Mouse (Mus musculus): ENCODE data around the gene 4933415F23Rik. TPM values are rescaled to one million over a fixed set of nuclear protein-coding genes. Genes with fewer than 3 reads are reported as not detected.
"Not testable (repeated sequence)": the region's sequence is repeated elsewhere in the genome, so short reads cannot be mapped to it uniquely, and the experiment has no call there.

4933415F23Rik gene
- not detected in 2 replicates for total RNA-seq (2015; ENCODE audit: low replicate concordance)
- total RNA-seq (2017; ENCODE audit: low replicate concordance), result not detected in 2 replicates

DNA sequence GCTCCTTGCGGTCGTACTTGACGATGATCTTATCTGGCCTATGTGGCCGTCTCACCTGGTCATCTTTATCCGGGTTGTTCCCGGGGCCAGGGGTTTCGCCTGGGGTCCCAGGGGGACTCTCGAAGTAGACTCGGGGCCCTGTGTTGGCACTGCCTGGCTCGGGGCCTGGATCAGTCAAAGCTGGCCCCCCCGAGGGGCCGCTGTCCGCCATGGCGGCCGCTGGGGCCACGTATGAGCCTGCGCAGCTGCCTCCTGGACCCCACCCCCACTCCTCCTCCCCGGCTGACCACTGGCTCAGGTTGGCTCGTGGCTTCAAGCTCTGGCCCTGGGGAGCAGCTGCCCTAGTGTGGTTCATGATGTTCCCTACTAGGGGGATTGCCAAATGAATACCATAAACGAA, at the start of gene 4933415F23Rik:
TSS of gene 4933415F23Rik (minus strand) at position 233 of the 400 bp plus-strand sequence.
- no peak for ATAC-seq (replicated peaks; ENCODE audit: low FRiP score, poor library complexity, severe bottlenecking)

DNA sequence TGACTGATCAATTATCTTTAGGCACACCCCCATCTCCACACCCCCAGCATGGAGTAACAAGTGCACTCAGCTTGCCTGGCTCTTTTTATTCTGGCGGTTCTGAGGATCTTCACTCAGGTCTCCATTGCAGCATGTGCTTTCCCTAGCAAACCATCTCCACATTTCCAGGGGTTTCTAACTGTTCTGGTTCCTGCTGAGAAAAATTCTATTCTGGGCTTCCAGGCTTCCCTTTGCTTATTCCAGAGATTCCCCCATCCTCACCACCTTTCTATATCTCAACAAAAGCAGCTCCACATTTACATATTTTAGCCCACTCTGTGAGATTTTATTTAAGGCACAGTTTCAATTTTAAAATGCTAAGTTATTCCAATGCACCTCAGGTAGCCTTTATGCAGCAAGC, 49.7 kb upstream of the 4933415F23Rik start:
- ATAC-seq (replicated peaks; ENCODE audit: low FRiP score, poor library complexity, severe bottlenecking), result no peak

DNA sequence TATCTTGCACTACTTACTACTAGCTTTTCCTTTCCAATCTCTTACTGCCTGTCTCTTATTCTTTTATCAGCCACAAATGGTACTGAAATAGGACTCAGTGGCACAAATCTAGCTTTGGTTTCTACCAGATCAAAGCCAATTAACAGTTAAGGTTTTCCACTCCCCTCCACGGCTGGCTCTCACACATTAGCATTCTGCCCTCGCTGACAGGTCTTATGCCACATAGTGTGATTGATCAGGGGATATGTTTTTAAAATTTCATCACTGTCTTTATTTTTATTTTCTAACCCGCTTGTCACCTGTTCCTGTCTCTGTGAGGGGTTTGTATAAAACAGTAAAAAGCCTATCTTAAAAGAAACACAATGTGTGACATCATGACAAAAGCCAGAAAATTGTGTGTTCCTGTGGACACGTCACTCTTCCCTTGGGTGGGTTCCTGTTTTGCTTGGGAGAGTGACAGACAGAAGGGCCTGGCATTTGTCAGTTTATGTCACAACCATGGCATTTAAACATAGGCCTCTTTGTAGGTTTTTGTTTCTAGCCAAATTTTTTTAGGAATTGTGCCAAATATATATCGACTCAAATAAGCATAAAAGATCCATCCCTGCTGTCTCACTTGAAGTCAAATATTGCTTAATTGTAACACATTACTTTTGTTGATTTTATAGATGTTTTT, 44.3 kb upstream of the 4933415F23Rik start:
- no peak for ATAC-seq (replicated peaks; ENCODE audit: low FRiP score, poor library complexity, severe bottlenecking)

GRCm38 (mm10) chr1:23141121-23141811, 39.2 kb upstream of the 4933415F23Rik start:
- ATAC-seq (replicated peaks; ENCODE audit: low FRiP score, poor library complexity, severe bottlenecking), result no peak

DNA sequence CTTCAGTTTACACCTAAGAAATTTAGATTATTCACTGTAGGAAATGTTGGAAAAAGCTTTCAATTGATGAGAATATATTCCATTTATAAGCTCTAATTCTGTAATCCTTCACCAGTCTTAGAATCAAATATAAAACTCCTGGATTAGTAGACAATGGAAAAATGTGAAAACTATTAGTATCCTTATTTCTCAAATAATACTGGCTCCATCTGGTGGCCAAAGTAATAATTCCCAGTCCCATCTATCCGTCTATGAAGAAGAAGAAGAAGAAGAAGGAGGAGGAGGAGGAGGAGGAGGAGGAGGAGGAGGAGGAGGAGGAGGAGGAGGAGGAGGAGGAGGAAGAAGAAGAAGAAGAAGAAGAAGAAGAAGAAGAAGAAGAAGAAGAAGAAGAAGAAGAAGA, 38.5 kb upstream of the 4933415F23Rik start:
- ATAC-seq (replicated peaks; ENCODE audit: low FRiP score, poor library complexity, severe bottlenecking), result not testable (repeated sequence)

GRCm38 (mm10) chr1:23120901-23121300, 18.8 kb upstream of the 4933415F23Rik start:
- no peak for ATAC-seq (replicated peaks; ENCODE audit: low FRiP score, poor library complexity, severe bottlenecking)

GRCm38 (mm10) chr1:23119406-23119805, 17.4 kb upstream of the 4933415F23Rik start:
- no peak for ATAC-seq (replicated peaks; ENCODE audit: low FRiP score, poor library complexity, severe bottlenecking)

DNA sequence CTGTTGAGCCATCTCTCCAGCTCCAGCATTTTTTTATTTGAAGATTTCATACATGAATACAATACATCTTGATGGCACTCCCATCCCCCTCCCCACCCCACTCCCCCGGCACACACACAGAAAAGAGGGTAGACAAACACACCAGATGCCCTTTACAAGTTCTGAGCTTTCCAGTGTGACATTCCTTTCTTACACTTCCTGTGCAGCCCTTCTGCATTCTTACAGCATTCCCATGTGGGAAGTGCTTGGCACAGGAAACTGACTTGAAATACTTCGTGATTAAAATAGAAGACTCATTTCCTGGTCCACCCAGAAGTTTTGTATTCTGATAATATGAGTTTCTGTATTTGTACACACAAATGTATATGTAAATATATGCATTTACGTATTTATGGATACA, 15.4 kb upstream of the 4933415F23Rik start:
- ATAC-seq (replicated peaks; ENCODE audit: low FRiP score, poor library complexity, severe bottlenecking), result no peak

DNA sequence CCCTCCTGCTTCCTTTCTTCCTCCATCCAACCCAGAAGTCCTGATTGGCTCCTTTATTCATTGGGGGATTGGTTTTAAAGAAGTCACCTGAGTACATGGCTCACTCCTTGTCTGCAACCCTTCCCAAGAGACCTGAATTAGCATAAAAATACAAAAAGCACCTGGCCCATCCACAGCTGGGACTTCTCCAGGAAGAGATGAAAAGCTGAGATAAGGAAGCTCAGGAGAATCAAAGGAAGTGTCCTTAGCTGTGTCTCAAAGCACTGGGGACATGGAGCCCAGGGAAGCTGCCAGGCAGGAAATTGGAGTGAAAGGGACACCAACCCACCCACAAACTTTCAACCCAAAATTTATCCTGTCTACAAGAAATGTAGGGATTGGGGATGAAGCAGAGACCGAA, 7.1 kb upstream of the 4933415F23Rik start:
- ATAC-seq (replicated peaks; ENCODE audit: low FRiP score, poor library complexity, severe bottlenecking), result no peak

DNA sequence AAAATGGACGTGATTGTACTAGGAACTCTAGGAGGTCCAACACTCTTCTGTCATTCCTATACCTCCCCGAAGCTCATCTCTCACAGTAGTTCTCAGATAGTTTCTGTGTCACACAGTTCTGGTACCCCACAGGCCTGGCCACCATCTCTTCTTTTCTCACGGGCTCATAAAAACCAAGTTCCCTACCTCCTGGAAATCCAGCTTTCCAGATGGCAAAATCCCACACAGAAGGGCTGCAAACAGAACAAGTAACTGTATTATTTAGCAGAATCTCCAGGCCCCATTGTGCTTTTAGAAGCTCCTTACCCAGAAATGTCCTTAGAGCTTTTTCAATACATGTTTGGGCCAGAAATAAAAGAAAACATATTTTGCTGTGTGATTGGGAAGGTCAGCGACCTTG, 828 bp upstream of the 4933415F23Rik start:
- no peak for ATAC-seq (replicated peaks; ENCODE audit: low FRiP score, poor library complexity, severe bottlenecking)

- no peak for ATAC-seq (replicated peaks; ENCODE audit: low FRiP score, poor library complexity, severe bottlenecking)
Observed at GRCm38 (mm10) chr1:23099791-23100190, 2.3 kb downstream of the 4933415F23Rik start.

GRCm38 (mm10) chr1:23098451-23098850, 3.6 kb downstream of the 4933415F23Rik start:
- ATAC-seq (replicated peaks; ENCODE audit: low FRiP score, poor library complexity, severe bottlenecking), result no peak

DNA sequence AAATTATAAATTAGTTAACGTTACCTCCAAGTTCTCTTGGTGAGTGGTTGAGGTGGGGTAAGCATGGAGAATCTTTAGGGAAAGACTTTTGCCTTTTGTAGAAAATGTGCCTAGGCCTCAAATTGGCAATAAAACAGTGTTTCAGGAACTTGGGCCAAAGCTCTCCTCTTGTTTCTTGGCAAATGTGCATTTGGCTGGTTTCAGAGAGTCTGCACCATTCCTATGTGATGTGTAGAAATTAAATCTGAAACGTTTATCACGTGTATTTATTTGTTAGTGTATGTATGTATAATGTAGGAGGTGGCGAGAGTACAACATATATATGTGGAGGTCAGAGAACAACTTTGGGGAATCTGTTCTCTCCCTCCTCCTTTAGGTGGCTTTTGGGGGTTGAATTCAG, 4.1 kb downstream of the 4933415F23Rik start:
- ATAC-seq (replicated peaks; ENCODE audit: low FRiP score, poor library complexity, severe bottlenecking), result no peak

GRCm38 (mm10) chr1:23067715-23068114, 34.3 kb downstream of the 4933415F23Rik start:
- no peak for ATAC-seq (replicated peaks; ENCODE audit: low FRiP score, poor library complexity, severe bottlenecking)

DNA sequence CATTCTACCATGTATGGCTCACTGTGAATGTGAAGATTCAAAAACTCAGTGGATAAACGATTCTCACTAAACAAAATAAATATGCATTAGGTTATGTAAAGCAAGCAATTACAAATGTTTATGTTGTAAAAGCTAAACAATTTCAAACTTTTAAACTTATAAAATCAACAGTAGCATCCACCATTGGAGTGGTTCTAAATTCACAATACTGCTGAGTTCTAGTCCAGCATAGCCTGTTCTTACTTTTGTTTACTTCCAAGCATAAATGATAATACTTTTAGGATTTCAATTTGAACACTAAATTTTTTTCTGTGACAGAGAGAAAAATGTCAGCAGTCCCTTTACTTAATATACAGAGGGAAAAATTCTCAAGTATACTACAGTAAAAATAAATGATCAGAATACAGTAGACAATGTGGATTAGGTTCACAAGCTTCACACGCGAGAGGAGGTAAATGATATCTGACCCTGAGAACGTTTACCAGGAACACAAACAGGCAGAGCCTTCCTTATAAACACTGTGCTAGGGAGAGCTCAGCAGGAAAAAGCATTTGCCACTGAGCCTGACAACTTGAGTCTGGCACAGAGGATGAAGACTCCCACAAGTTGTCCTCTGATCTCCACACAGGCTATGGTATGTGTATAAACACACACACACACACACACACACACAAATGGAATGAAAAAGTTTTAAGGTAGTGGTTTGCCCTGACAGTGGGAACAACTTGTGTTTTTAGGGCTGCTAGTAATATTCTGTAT, 37.2 kb downstream of the 4933415F23Rik start:
- no peak for ATAC-seq (replicated peaks; ENCODE audit: low FRiP score, poor library complexity, severe bottlenecking)

GRCm38 (mm10) chr1:23063946-23064345, 38.1 kb downstream of the 4933415F23Rik start:
- no peak for ATAC-seq (replicated peaks; ENCODE audit: low FRiP score, poor library complexity, severe bottlenecking)

DNA sequence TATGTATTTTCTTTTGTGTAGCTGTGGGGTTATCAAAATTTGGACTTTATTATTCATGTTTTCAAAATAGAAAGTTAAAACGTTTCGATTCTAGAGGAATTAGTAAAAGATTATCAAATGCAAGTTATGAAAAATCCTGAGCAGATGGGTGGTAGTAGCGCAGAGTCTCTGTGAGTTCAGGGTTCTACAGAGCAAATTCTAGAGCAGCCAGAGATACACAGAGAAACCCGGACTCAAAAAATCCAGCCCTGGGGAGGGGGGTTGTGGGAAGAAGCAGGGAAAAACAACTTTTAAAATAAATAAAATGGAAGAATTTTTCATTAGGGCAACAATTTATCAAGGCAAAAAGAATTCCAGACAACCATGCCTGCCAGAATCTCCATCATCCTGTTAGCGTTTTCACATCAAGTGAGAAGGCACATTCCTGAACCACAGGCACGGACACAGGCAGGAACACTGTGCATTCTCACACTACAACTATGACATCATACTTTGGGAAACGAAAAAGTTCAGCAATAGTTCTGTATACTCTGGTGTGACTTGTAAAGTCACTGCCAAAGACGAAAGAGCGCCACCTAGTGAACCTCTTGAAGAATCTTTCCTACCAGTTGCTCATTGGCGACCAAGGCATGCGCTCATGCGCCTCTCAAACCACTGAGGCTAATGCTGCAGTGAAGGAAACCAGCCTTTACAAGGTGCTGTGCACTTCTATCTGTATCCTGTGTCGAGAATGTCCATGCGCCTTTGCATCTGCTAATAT, 40.3 kb downstream of the 4933415F23Rik start:
- no peak for ATAC-seq (replicated peaks; ENCODE audit: low FRiP score, poor library complexity, severe bottlenecking)

- no peak for ATAC-seq (replicated peaks; ENCODE audit: low FRiP score, poor library complexity, severe bottlenecking)
Observed at GRCm38 (mm10) chr1:23060056-23060455, 42.0 kb downstream of the 4933415F23Rik start.

Measured in erythroblast, adult 5-6 weeks (primary cell).